Mouse (Mus musculus) myocyte (in vitro differentiated cells): ENCODE results near the gene Creb5. TPM values are rescaled to one million over a fixed set of nuclear protein-coding genes. Genes with fewer than 3 reads are reported as not detected.

Experiments used
- H3K27me3 ChIP-seq: one replicate; pipeline ENCODE4 v1.6.1; 2011; ENCODE audit not compliant: control insufficient read depth, insufficient read depth, insufficient read length
- H3K36me3 ChIP-seq: one replicate; pipeline ENCODE4 v1.6.1; 2011; ENCODE audit not compliant: control insufficient read depth, insufficient read depth
- H3K4me2 ChIP-seq: one replicate; pipeline ENCODE4 v1.6.1; 2011; ENCODE audit warnings: low read depth, control low read depth
- H3K4me3 ChIP-seq: one replicate; pipeline ENCODE4 v1.5.1; 2011; ENCODE audit warnings: mild to moderate bottlenecking, control low read depth, moderate library complexity
- H3K79me2 ChIP-seq: one replicate; pipeline ENCODE4 v1.6.1; 2011; ENCODE audit not compliant: control insufficient read depth, insufficient read depth
- H3ac ChIP-seq: one replicate; pipeline ENCODE4 v1.6.1; 2011; ENCODE audit not compliant: control insufficient read depth, insufficient read length
- CEBPB ChIP-seq: IDR thresholded peaks from 2 replicates; pipeline ENCODE4 v1.6.1; 2011; ENCODE audit warnings: mild to moderate bottlenecking, moderate library complexity; ENCODE audit not compliant: poor library complexity, insufficient read depth, severe bottlenecking
- E2F4 ChIP-seq: IDR thresholded peaks from one replicate; pipeline ENCODE4 v1.6.1; 2011; ENCODE audit warnings: mild to moderate bottlenecking, control low read depth, moderate library complexity; ENCODE audit not compliant: insufficient read depth
- MAX ChIP-seq: IDR thresholded peaks from one replicate; pipeline ENCODE4 v1.6.1; 2011; ENCODE audit warnings: low read depth, mild to moderate bottlenecking, control low read depth
- MYOD1 ChIP-seq, 3 experiments: IDR thresholded peaks; one replicate each; pipeline ENCODE4 v1.6.1; 2011; ENCODE audit warnings: control low read depth in 2 of 3, low read depth in 2 of 3, mild to moderate bottlenecking in 2 of 3, moderate library complexity in 1 of 3; ENCODE audit not compliant: insufficient read length in 2 of 3, control insufficient read depth in 1 of 3
- MYOG ChIP-seq, 3 experiments: IDR thresholded peaks; one replicate each; pipeline ENCODE4 v1.6.1; 2011; ENCODE audit warnings: control low read depth in 2 of 3, low read depth in 2 of 3, mild to moderate bottlenecking in 2 of 3; ENCODE audit not compliant: insufficient read length in 2 of 3, control insufficient read depth in 1 of 3, insufficient read depth in 1 of 3
- POLR2A ChIP-seq: IDR thresholded peaks from one replicate; pipeline ENCODE4 v1.6.1; 2011; ENCODE audit warnings: low read depth, mild to moderate bottlenecking, control low read depth, moderate library complexity; ENCODE audit not compliant: insufficient read length
- POLR2AphosphoS2 ChIP-seq: IDR thresholded peaks from one replicate; pipeline ENCODE4 v1.6.1; 2011; ENCODE audit warnings: low read depth, control low read depth; ENCODE audit not compliant: insufficient read length
- REST ChIP-seq: IDR thresholded peaks from one replicate; pipeline ENCODE4 v1.6.1; 2011; ENCODE audit warnings: mild to moderate bottlenecking, control low read depth, moderate library complexity; ENCODE audit not compliant: insufficient read depth, insufficient read length
- SRF ChIP-seq: IDR thresholded peaks from one replicate; pipeline ENCODE4 v1.6.1; 2011; ENCODE audit warnings: low read depth; ENCODE audit not compliant: control insufficient read depth, insufficient read length
- TCF12 ChIP-seq: IDR thresholded peaks from one replicate; pipeline ENCODE4 v1.6.1; 2011; ENCODE audit warnings: mild to moderate bottlenecking, control low read depth; ENCODE audit not compliant: poor library complexity, insufficient read depth, severe bottlenecking
- TCF3 ChIP-seq: IDR thresholded peaks from one replicate; pipeline ENCODE4 v1.6.1; 2011; ENCODE audit warnings: low read depth, control low read depth; ENCODE audit not compliant: insufficient read length
- USF1 ChIP-seq: IDR thresholded peaks from one replicate; pipeline ENCODE4 v1.6.1; 2011; ENCODE audit warnings: low read depth, mild to moderate bottlenecking, control low read depth, moderate library complexity
- polyA plus RNA-seq: library from polyadenylated mRNA; unstranded; fragments of >200 nt; fragmentation: generic; extraction: Trizol; gene quantifications from one replicate; pipeline ENCODE4 v1.2.1, GENCODE M21; 2012; ENCODE audit warnings: missing spikeins

Creb5 gene
- polyA plus RNA-seq, 1 experiment, result 1.4 TPM

DNA sequence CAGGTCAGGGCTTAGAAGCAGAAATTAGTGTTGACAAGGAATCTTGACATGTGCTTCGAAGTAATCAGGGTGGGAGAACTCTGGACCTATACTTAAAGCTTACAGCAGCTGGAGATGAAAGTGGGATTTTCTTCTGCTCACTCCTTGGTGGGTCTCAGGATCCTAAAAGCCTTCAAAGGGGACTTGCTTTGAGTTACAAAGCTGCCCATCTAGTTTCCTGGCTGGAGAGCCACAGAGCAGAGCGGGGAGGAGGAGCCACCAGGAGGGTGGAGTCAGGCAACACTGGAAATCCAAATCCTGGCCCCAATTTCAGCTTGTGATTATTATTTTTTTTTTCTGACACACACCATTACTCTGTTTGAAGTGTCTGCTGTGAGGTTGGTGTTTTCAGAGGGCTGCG, 290.7 kb downstream of the Creb5 start:
- TF ChIP-seq POLR2A, result no peak
- TF ChIP-seq REST, result no peak
- no peak for TF ChIP-seq MYOD1 (IDR thresholded peaks at IDR 0.05; ENCODE audit: control insufficient read depth in 1 of 3, insufficient read length in 2 of 3, low read depth in 2 of 3)
- TF ChIP-seq TCF12, result no peak
- TF ChIP-seq SRF, result no peak
- TF ChIP-seq E2F4, result no peak
- no peak for TF ChIP-seq MYOG (IDR thresholded peaks at IDR 0.05; ENCODE audit: control insufficient read depth in 1 of 3, insufficient read depth in 1 of 3, insufficient read length in 2 of 3, low read depth in 2 of 3)
- TF ChIP-seq CEBPB, result no peak
- TF ChIP-seq POLR2AphosphoS2, result no peak
- TF ChIP-seq USF1, result no peak
- H3K4me2 ChIP-seq, result no peak overlapping the region
- no peak overlapping the region for H3ac ChIP-seq
- no peaks in the 10 kb centered on the region for H3K36me3 ChIP-seq
- no peaks in the 10 kb centered on the region for H3K27me3 ChIP-seq
- no peak overlapping the region for H3K4me3 ChIP-seq
- H3K79me2 ChIP-seq, result no peaks in the 10 kb centered on the region

GRCm38 (mm10) chr6:53580346-53580745, 293.3 kb downstream of the Creb5 start:
- Histone ChIP-seq H3ac (no peak overlapping the region), H3K36me3 (no peaks in the 10 kb centered on the region)
- TF ChIP-seq CEBPB (no peak), TCF3 (no peak)

GRCm38 (mm10) chr6:53583234-53583875, 296.3 kb downstream of the Creb5 start:
- Histone ChIP-seq H3K27me3 (no peaks in the 10 kb centered on the region), H3K4me2 (no peak overlapping the region), H3ac (no peak overlapping the region), H3K36me3 (no peaks in the 10 kb centered on the region), H3K79me2 (no peaks in the 10 kb centered on the region), H3K4me3 (no peak overlapping the region)
- TF ChIP-seq TCF3 (no peak), MAX (no peak), E2F4 (no peak), USF1 (no peak), POLR2AphosphoS2 (no peak), MYOD1 (IDR thresholded peaks at IDR 0.05; ENCODE audit: control insufficient read depth in 1 of 3, insufficient read length in 2 of 3, low read depth in 2 of 3) (no peak), SRF (no peak), CEBPB (no peak), TCF12 (no peak), POLR2A (no peak), MYOG (IDR thresholded peaks at IDR 0.05; ENCODE audit: control insufficient read depth in 1 of 3, insufficient read depth in 1 of 3, insufficient read length in 2 of 3, low read depth in 2 of 3) (no peak), REST (no peak)

More at GRCm38 (mm10) chr6:53580346-53580745, 293.3 kb downstream of the Creb5 start:
- Histone ChIP-seq H3K27me3 (no peaks in the 10 kb centered on the region), H3K4me2 (no peak overlapping the region), H3K79me2 (no peaks in the 10 kb centered on the region), H3K4me3 (no peak overlapping the region)

DNA sequence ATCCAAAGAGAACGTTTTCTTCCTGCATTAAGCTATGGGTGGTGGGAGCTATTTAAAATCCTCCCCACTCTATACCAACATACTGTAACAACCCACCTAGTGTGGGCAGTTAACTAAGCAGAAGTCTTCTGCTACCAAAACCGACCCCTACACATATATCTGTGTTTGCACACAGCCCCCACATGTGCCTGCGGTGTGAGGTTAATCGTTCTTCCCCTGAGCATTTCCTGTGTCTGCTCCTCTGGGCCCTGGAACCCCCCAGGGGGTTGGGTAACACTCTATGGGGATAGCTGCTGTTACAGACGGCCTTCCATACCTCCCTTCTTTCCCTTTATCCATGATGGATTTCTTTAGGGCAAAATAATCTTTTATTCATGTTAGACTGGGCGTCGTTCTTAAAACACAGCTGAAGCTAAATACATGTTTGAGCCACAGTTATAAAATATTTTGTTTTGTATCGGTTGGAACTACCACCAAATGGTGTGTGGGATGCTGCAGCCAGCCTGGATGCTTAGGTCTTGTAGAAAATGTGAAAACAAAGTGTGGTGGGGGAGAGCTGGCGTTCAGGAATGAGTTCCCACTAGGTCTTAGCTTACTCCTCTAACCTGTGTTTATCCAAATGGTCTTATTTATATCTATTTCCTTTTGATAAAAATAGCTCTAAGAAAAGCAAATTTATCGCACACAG, 297.8 kb downstream of the Creb5 start:
- no peaks in the 10 kb centered on the region for H3K79me2 ChIP-seq
- H3ac ChIP-seq, result no peak overlapping the region
- TF ChIP-seq CEBPB (no peak), POLR2A (no peak), REST (no peak), TCF12 (no peak), MYOG (IDR thresholded peaks at IDR 0.05; ENCODE audit: control insufficient read depth in 1 of 3, insufficient read depth in 1 of 3, insufficient read length in 2 of 3, low read depth in 2 of 3) (no peak), POLR2AphosphoS2 (no peak), MYOD1 (IDR thresholded peaks at IDR 0.05; ENCODE audit: control insufficient read depth in 1 of 3, insufficient read length in 2 of 3, low read depth in 2 of 3) (no peak), SRF (no peak), USF1 (no peak)
- H3K27me3 ChIP-seq, result no peaks in the 10 kb centered on the region
- no peak overlapping the region for H3K4me3 ChIP-seq
- H3K36me3 ChIP-seq, result no peaks in the 10 kb centered on the region
- H3K4me2 ChIP-seq, result no peak overlapping the region

DNA sequence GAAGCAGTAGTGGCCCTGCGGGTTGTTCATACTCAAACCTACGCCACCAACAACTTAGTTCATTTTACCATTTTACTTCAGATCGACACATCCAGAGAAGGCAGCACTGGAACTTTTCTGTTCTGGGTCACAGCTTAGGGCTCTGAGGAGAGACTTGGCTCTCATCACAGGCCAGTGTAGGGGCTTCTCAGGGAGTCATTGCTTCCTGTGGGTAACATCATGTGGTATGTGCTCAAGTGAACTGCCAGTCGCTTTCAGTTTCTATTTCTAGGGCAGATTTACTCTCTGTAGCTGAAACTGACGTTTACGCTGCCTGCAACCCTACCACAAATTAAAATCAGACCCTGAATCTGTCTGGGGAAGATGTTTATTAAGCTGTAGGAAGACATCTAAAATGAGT, 302.7 kb downstream of the Creb5 start:
- TF ChIP-seq CEBPB, result no peak
- TF ChIP-seq MYOD1 (IDR thresholded peaks at IDR 0.05; ENCODE audit: control insufficient read depth in 1 of 3, insufficient read length in 2 of 3, low read depth in 2 of 3), result no peak
- no peak for TF ChIP-seq USF1
- TF ChIP-seq E2F4, result no peak
- TF ChIP-seq MAX, result no peak
- TF ChIP-seq SRF, result no peak
- TF ChIP-seq TCF12, result no peak
- no peak for TF ChIP-seq POLR2AphosphoS2
- no peaks in the 10 kb centered on the region for H3K36me3 ChIP-seq
- no peak overlapping the region for H3K4me2 ChIP-seq
- no peak overlapping the region for H3K4me3 ChIP-seq
- H3ac ChIP-seq, result no peak overlapping the region
- no peaks in the 10 kb centered on the region for H3K27me3 ChIP-seq
- H3K79me2 ChIP-seq, result no peaks in the 10 kb centered on the region
